Mouse (Mus musculus) MEL (cell line): ENCODE data around the gene Plcb1.

Source experiments
- CTCF ChIP-seq, 3 experiments: IDR thresholded peaks in 2 of 3; conservative IDR thresholded peaks in 1 of 3; 2 replicates each; pipeline ENCODE4 v1.5.1; 2011 to 2012; ENCODE audit warnings: low read length in 3 of 3, low read depth in 2 of 3, mild to moderate bottlenecking in 2 of 3, improper control_type of control experiment in 1 of 3, inconsistent platforms in 1 of 3, mixed read lengths in 1 of 3, moderate library complexity in 1 of 3; ENCODE audit not compliant: control insufficient read depth in 1 of 3, insufficient read depth in 1 of 3, poor library complexity in 1 of 3, severe bottlenecking in 1 of 3
- EP300 ChIP-seq, 2 experiments: IDR thresholded peaks; 2 replicates each; pipeline ENCODE4 v1.6.1; 2011; ENCODE audit warnings: improper control_type of control experiment in 2 of 2, low read length in 2 of 2, low read depth in 1 of 2, mild to moderate bottlenecking in 1 of 2
- MAFK ChIP-seq: IDR thresholded peaks from 2 replicates; pipeline ENCODE4 v1.6.1; 2011; ENCODE audit warnings: low read depth, mild to moderate bottlenecking, low read length, improper control_type of control experiment, borderline replicate concordance
- MAZ ChIP-seq: IDR thresholded peaks from 2 replicates; pipeline ENCODE4 v1.6.1; 2012; ENCODE audit warnings: low read depth, mild to moderate bottlenecking, inconsistent platforms, low read length, improper control_type of control experiment
- NELFE ChIP-seq: IDR thresholded peaks from 2 replicates; pipeline ENCODE4 v1.6.1; 2011; ENCODE audit warnings: low read depth, low read length, improper control_type of control experiment
- POLR2A ChIP-seq, 2 experiments: IDR thresholded peaks; 2 replicates each; pipeline ENCODE4 v1.6.1; 2011 to 2012; ENCODE audit warnings: low read length in 2 of 2, mild to moderate bottlenecking in 2 of 2, control low read depth in 1 of 2, improper control_type of control experiment in 1 of 2, low read depth in 1 of 2, moderate library complexity in 1 of 2; ENCODE audit not compliant: control insufficient read depth in 1 of 2, insufficient read depth in 1 of 2, poor library complexity in 1 of 2

DNA sequence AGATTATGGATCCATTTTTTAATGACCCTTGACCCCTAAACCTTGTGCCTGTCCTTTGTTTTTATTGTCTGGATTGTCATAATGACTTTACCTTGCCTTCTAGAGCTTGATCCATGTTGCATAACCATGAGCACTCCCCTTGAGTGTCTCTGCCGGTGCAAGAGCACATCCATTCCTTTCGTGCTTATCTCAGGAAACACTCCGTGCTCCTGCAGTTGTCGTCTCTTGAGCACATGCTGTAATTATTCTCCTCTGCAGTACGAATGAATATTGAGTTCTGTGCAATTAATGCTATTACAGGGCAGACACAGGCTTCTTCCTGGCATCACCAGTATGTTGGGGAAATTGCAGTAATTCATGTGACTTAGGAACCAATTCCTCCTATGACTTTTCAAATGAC lies 166.2 kb downstream of the Plcb1 start:
- TF ChIP-seq CTCF (IDR thresholded peaks at IDR 0.05 in 2 of 3, conservative IDR thresholded peaks at IDR 0.05 in 1 of 3; ENCODE audit: control insufficient read depth in 1 of 3, insufficient read depth in 1 of 3, low read depth in 2 of 3, low read length in 3 of 3, poor library complexity in 1 of 3, severe bottlenecking in 1 of 3) (no peak), MAFK (no peak), POLR2A (IDR thresholded peaks at IDR 0.05; ENCODE audit: control insufficient read depth in 1 of 2, insufficient read depth in 1 of 2, low read depth in 1 of 2, low read length in 2 of 2, poor library complexity in 1 of 2) (no peak), MAZ (no peak), NELFE (no peak), EP300 (IDR thresholded peaks at IDR 0.05; ENCODE audit: low read depth in 1 of 2, low read length in 2 of 2) (no peak)
